Mouse (Mus musculus) forebrain, embryonic 15.5 days (tissue): ENCODE results near the gene Slc38a6. TPM values are rescaled to one million over a fixed set of nuclear protein-coding genes. Genes with fewer than 3 reads are reported as not detected.

Experiments
- ATAC-seq: fragments of 200-750 bp; cut with Nextera tagmentation; replicated peaks from 2 replicates; pipeline ENCODE4 v1.8.0; 2017; ENCODE audit warnings: mild to moderate bottlenecking, moderate TSS enrichment, moderate library complexity
- H3K27ac ChIP-seq: fragments of 300-500 bp; sonication (generic); replicated peaks from 2 replicates; pipeline ENCODE4 v1.5.1; 2015; ENCODE audit warnings: mild to moderate bottlenecking, inconsistent platforms
- H3K27me3 ChIP-seq: fragments of 300-500 bp; sonication (generic); 2 replicates; pipeline ENCODE4 v1.6.1; 2015; ENCODE audit warnings: inconsistent platforms
- H3K36me3 ChIP-seq: fragments of 300-500 bp; sonication (generic); 2 replicates; pipeline ENCODE4 v1.6.1; 2015; ENCODE audit warnings: mild to moderate bottlenecking, inconsistent platforms
- H3K4me1 ChIP-seq: fragments of 300-500 bp; sonication (generic); 2 replicates; pipeline ENCODE4 v1.6.1; 2015; ENCODE audit warnings: inconsistent platforms
- H3K4me2 ChIP-seq: fragments of 300-500 bp; sonication (generic); replicated peaks from 2 replicates; pipeline ENCODE4 v1.6.1; 2015; ENCODE audit warnings: mild to moderate bottlenecking, inconsistent platforms
- H3K4me3 ChIP-seq: fragments of 300-500 bp; sonication (generic); 2 replicates; pipeline ENCODE4 v1.5.1; 2015; ENCODE audit warnings: mild to moderate bottlenecking, inconsistent platforms
- H3K9ac ChIP-seq: fragments of 300-500 bp; sonication (generic); replicated peaks from 2 replicates; pipeline ENCODE4 v1.6.1; 2015; ENCODE audit warnings: mild to moderate bottlenecking, inconsistent platforms
- H3K9me3 ChIP-seq: fragments of 300-500 bp; sonication (generic); 2 replicates; pipeline ENCODE4 v1.6.1; 2016; ENCODE audit warnings: inconsistent platforms
- WGBS: fragments of 180-500 bp; shearing (Covaris S2); methylation state at CpG from one replicate; pipeline ENCODE4 v1.1.7; 2015; ENCODE audit warnings: mixed read lengths; 5-methylcytosine and 5-hydroxymethylcytosine counted together
- polyA plus RNA-seq: library from polyadenylated mRNA; unstranded; fragments of >200 nt; fragmentation: Nextera tagmentation; extraction: Ambion mirVana; gene quantifications from 2 replicates; pipeline ENCODE4 v1.2.1, GENCODE M21; 2015

The Slc38a6 gene
- polyA plus RNA-seq, 1 experiment from 2014 or later, result 6.7 TPM

- Histone ChIP-seq H3K9ac (no peak overlapping the region), H3K9me3 (no peaks in the 10 kb centered on the region), H3K4me1 (peaks cover 4% of the 10 kb centered on the region; the same call in 1 of the 2 replicates), H3K27ac (no peak overlapping the region), H3K36me3 (no peaks in the 10 kb centered on the region), H3K4me2 (no peak overlapping the region), H3K27me3 (no peaks in the 10 kb centered on the region), H3K4me3 (no peak overlapping the region)
- 91% methylated on average over 6 of the region's 6 CpGs for WGBS
- ATAC-seq, result no peak
Measured at GRCm38 (mm10) chr12:73363401-73363800, 76.8 kb downstream of the Slc38a6 start.

GRCm38 (mm10) chr12:73363956-73364355 is 77.4 kb downstream of the Slc38a6 start:
- no peak for ATAC-seq
- H3K36me3 ChIP-seq, result no peaks in the 10 kb centered on the region
- WGBS, result 98% methylated on average over 3 of the region's 3 CpGs
- no peaks in the 10 kb centered on the region for H3K9me3 ChIP-seq
- H3K27me3 ChIP-seq, result no peaks in the 10 kb centered on the region
- no peak overlapping the region for H3K27ac ChIP-seq
- peaks cover 4% of the 10 kb centered on the region; the same call in 1 of the 2 replicates for H3K4me1 ChIP-seq
- no peak overlapping the region for H3K9ac ChIP-seq
- no peak overlapping the region for H3K4me3 ChIP-seq
- no peak overlapping the region for H3K4me2 ChIP-seq

DNA sequence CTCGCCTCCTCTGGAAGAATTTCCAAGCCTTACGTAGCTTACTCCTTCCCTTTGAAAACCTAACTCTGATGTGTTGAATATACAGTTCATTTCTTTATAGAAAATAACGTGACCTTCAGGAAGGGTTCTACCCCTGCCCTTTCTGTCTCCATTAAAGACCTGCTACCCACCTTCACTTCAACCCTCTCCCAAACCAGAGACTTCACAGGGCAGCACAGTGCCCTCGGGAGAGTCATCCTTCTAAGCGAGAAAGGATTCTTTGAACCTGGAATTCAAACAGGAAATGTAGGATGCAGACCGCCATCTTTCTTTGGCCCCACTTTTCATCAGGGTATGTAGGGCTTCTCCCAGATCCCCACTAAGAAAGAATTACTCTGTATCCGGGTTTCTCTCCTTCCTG is 80.0 kb downstream of the Slc38a6 start:
- no peak overlapping the region for H3K9ac ChIP-seq
- ATAC-seq, result no peak

DNA sequence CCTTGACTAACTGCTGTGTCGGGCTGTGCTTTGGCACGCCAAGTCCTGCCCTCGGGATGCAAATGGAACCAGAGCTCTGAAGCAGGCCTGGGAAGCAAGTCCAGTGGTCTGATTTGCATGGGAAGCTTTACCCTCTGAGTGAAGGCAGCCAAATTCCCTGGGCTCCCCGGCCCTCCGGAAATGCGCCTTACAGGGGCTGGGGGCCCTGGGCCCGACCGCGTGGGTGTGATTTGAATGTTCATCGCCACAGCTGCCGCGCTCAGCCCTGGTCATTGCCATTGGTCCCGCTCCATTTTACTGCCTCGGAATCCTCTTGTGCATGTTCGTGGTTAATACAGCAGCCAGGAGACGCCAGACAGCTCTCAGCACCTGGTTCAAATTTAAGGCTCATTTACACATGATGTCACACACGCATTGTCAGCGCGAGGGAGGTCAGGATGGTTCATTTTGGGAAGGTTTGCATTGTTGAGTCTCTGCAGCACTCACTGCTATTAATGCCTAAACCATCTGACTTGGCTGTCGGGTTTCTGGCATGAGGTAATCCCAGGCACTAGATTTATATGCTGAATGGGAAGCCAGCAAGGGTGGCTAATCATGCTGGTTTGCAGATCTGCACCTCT is 81.0 kb downstream of the Slc38a6 start:
- Histone ChIP-seq H3K9me3 (no peaks in the 10 kb centered on the region), H3K4me2 (no peak overlapping the region), H3K27ac (no peak overlapping the region), H3K27me3 (no peaks in the 10 kb centered on the region), H3K4me3 (no peak overlapping the region), H3K4me1 (peaks cover 16% of the 10 kb centered on the region), H3K9ac (no peak overlapping the region), H3K36me3 (no peaks in the 10 kb centered on the region)
- 35% methylated on average over 20 of the region's 20 CpGs for WGBS
- ATAC-seq, result peak; percentile 61

More for the DNA sequence above, 80.0 kb downstream of the Slc38a6 start:
- Histone ChIP-seq H3K27me3 (no peaks in the 10 kb centered on the region), H3K9me3 (no peaks in the 10 kb centered on the region), H3K4me3 (no peak overlapping the region), H3K4me2 (no peak overlapping the region), H3K27ac (no peak overlapping the region), H3K36me3 (no peaks in the 10 kb centered on the region), H3K4me1 (peaks cover 16% of the 10 kb centered on the region)
- WGBS, result 86% methylated on average over 7 of the region's 7 CpGs

GRCm38 (mm10) chr12:73368868-73369608 is 82.5 kb downstream of the Slc38a6 start:
- 87% methylated on average over 7 of the region's 7 CpGs for WGBS

GRCm38 (mm10) chr12:73370367-73370944 is 83.9 kb downstream of the Slc38a6 start:
- H3K27ac ChIP-seq, result no peak overlapping the region
- H3K4me1 ChIP-seq, result peaks cover 16% of the 10 kb centered on the region
- H3K4me2 ChIP-seq, result no peak overlapping the region
- H3K36me3 ChIP-seq, result no peaks in the 10 kb centered on the region
- no peaks in the 10 kb centered on the region for H3K9me3 ChIP-seq
- H3K4me3 ChIP-seq, result no peak overlapping the region
- H3K9ac ChIP-seq, result no peak overlapping the region
- ATAC-seq, result no peak
- 73% methylated on average over 4 of the region's 4 CpGs for WGBS
- H3K27me3 ChIP-seq, result no peaks in the 10 kb centered on the region

More at GRCm38 (mm10) chr12:73368868-73369608, 82.5 kb downstream of the Slc38a6 start:
- Histone ChIP-seq H3K36me3 (no peaks in the 10 kb centered on the region), H3K4me2 (no peak overlapping the region), H3K4me1 (peaks cover 16% of the 10 kb centered on the region), H3K9me3 (no peaks in the 10 kb centered on the region), H3K27me3 (no peaks in the 10 kb centered on the region), H3K4me3 (no peak overlapping the region), H3K27ac (no peak overlapping the region), H3K9ac (no peak overlapping the region)
- ATAC-seq, result no peak

GRCm38 (mm10) chr12:73371132-73371531 is 84.6 kb downstream of the Slc38a6 start:
- Histone ChIP-seq H3K27ac (no peak overlapping the region), H3K36me3 (no peaks in the 10 kb centered on the region), H3K27me3 (no peaks in the 10 kb centered on the region), H3K4me1 (peaks cover 16% of the 10 kb centered on the region), H3K9me3 (no peaks in the 10 kb centered on the region), H3K4me3 (no peak overlapping the region), H3K9ac (no peak overlapping the region), H3K4me2 (no peak overlapping the region)
- 48% methylated on average over 7 of the region's 7 CpGs for WGBS
- ATAC-seq, result peak; percentile 46; the same call in 1 of the 2 replicates

DNA sequence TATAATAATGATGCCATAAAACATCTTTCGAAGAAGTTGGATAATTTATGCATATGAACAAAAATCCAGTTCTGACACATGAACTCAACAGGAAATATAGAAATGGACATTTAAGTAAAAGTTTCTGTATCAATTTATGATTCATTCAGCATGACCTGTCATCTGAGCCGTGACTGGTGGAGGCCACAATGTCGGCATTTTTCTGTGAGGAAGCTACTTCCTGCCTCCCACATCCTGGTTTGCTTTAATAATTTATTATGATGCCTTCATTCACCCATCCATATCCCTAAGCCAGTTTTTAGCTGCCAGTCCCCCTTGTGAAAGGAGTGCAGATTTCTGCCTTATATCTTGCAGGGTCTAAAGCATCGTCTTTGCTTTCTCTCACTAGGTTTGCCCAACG is 91.4 kb downstream of the Slc38a6 start:
- Histone ChIP-seq H3K27ac (no peak overlapping the region), H3K27me3 (no peaks in the 10 kb centered on the region), H3K9ac (no peak overlapping the region), H3K4me2 (no peak overlapping the region), H3K9me3 (no peaks in the 10 kb centered on the region), H3K4me3 (no peak overlapping the region), H3K36me3 (no peaks in the 10 kb centered on the region), H3K4me1 (no peaks in the 10 kb centered on the region)
- 95% methylated on average over 5 of the region's 5 CpGs for WGBS
- ATAC-seq, result no peak

- 86% methylated on average over 13 of the region's 13 CpGs for WGBS
- Histone ChIP-seq H3K9me3 (no peaks in the 10 kb centered on the region), H3K36me3 (no peaks in the 10 kb centered on the region), H3K4me1 (no peaks in the 10 kb centered on the region), H3K27me3 (no peaks in the 10 kb centered on the region), H3K27ac (no peak overlapping the region), H3K4me3 (no peak overlapping the region), H3K9ac (no peak overlapping the region), H3K4me2 (no peak overlapping the region)
- ATAC-seq, result no peak
Measured at GRCm38 (mm10) chr12:73378724-73379355, 92.3 kb downstream of the Slc38a6 start.

DNA sequence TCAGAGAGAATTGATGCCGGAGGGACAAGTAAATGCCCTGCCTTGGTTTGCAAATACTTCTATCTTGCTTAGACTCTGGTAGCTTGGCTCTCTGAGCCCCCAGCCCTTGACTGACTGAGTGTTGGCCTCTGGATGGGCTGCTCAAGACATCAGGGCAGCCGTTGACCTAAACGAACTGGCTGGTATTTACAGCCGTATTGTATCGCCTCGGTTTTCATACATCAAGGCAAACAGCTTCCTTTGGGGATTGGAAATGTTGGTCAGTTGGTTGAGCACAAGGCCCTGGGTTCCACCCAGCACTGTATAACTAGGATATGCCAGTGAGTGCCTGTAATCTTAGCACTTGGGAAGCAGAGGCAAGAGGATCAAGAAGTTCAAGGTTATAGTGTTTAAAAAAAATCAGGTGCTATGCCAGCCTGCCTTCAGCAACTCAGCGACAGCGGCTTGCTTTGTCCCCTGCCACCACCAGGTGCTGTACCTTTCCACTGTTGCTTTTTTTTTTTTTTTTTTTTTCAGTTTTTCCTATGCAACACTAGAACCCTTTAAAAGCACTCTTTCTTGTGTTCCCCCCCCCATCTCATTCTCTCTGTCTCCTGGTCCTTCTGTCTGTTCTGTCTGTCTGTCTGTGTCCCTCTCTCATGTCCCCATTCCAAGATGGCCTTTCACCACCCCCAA is 94.2 kb downstream of the Slc38a6 start:
- Histone ChIP-seq H3K9ac (no peak overlapping the region), H3K4me3 (no peak overlapping the region), H3K4me1 (no peaks in the 10 kb centered on the region), H3K27me3 (no peaks in the 10 kb centered on the region), H3K36me3 (no peaks in the 10 kb centered on the region), H3K4me2 (no peak overlapping the region), H3K9me3 (no peaks in the 10 kb centered on the region), H3K27ac (no peak overlapping the region)
- ATAC-seq, result no peak
- WGBS, result 88% methylated on average over 8 of the region's 8 CpGs

DNA sequence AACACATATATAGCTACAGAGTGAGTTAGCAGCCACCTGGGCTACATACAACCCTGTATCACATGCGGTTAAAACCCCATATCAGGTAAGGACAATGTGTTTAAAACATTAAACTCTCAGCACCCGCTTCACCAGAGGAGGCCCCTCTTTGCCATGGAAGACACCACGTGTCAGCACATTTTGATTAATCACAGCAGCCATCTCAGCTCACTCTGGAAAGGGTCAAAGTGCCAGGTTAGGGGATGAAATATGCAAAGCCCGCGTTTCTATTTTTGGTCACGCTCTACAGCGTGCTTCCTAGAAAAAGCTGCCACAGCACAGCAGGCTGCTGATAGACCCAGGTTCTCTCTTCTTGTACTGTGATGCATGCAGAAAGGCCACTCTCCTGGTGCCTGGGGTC is 94.9 kb downstream of the Slc38a6 start:
- Histone ChIP-seq H3K4me3 (no peak overlapping the region), H3K9me3 (no peaks in the 10 kb centered on the region), H3K4me1 (no peaks in the 10 kb centered on the region), H3K27me3 (no peaks in the 10 kb centered on the region), H3K36me3 (no peaks in the 10 kb centered on the region), H3K4me2 (no peak overlapping the region), H3K9ac (no peak overlapping the region), H3K27ac (no peak overlapping the region)
- WGBS, result 81% methylated on average over 7 of the region's 7 CpGs
- ATAC-seq, result no peak
